Mouse (Mus musculus) spleen, adult 2 months (tissue): ENCODE measurements around the gene Rbm45. TPM values are rescaled to one million over a fixed set of nuclear protein-coding genes. Genes with fewer than 3 reads are reported as not detected.
A peak's percentile ranks its signal among the peaks of the same experiment; 100 is the strongest.

Experiments used
- DNase-seq, 2 experiments: peaks; one replicate each; pipeline versions ENCODE4 v3.0.0 to v3.0.0-alpha.2; 2012 to 2021; ENCODE audit warnings: low spot score in 2 of 2, low read depth in 1 of 2
- H3K27ac ChIP-seq: fragments of 200-500 bp; 2 replicates; pipeline ENCODE4 v1.5.1; 2012; ENCODE audit warnings: low read length, inconsistent platforms; ENCODE audit not compliant: insufficient read depth
- H3K27me3 ChIP-seq: fragments of 200-500 bp; 2 replicates; pipeline ENCODE4 v1.6.1; 2012; ENCODE audit warnings: mild to moderate bottlenecking, moderate library complexity, low read length, inconsistent platforms; ENCODE audit not compliant: control insufficient read depth, insufficient read depth
- H3K36me3 ChIP-seq: fragments of 200-500 bp; 2 replicates; pipeline ENCODE4 v1.6.1; 2012; ENCODE audit warnings: mild to moderate bottlenecking, low read length, inconsistent platforms; ENCODE audit not compliant: control insufficient read depth, insufficient read depth
- H3K4me1 ChIP-seq: fragments of 200-500 bp; 2 replicates; pipeline ENCODE4 v1.6.1; 2011; ENCODE audit warnings: inconsistent platforms; ENCODE audit not compliant: control insufficient read depth, insufficient read depth, insufficient read length
- H3K4me3 ChIP-seq: fragments of 200-500 bp; 2 replicates; pipeline ENCODE4 v1.5.1; 2011; ENCODE audit warnings: mild to moderate bottlenecking, inconsistent platforms; ENCODE audit not compliant: insufficient read depth, insufficient read length; ENCODE audit errors: extremely low read depth
- CTCF ChIP-seq: fragments of 200-500 bp; IDR thresholded peaks from 2 replicates; pipeline ENCODE4 v1.5.1; 2011; ENCODE audit warnings: mild to moderate bottlenecking, inconsistent platforms; ENCODE audit not compliant: insufficient read depth, insufficient read length, insufficient replicate concordance; ENCODE audit errors: extremely low read depth
- POLR2A ChIP-seq: fragments of 200-500 bp; IDR thresholded peaks from 2 replicates; pipeline ENCODE4 v1.6.1; 2011; ENCODE audit warnings: low read depth, low read length, inconsistent platforms
- WGBS: fragments of 180-500 bp; shearing (Covaris S2); methylation state at CpG from one replicate; pipeline ENCODE4 v1.1.7; 2018; 5-methylcytosine and 5-hydroxymethylcytosine counted together
- polyA plus RNA-seq: library from polyadenylated mRNA; depleted of rRNA; stranded (reverse); fragments of >200 nt; gene quantifications from 2 replicates; pipeline ENCODE4 v1.2.3, GENCODE M21; 2012; rRNA removed

Rbm45 gene
- polyA plus RNA-seq: 8.4 and 12.2 TPM in 2 replicates

GRCm38 (mm10) chr2:76369821-76370655 is at the start of gene Rbm45:
TSS of gene Rbm45 (plus strand) at chr2:76369984.
- TF ChIP-seq CTCF (peak; percentile 89), POLR2A (0 out of 2 replicates have a peak, but pooled peaks have one; percentile 15)
- under 1% methylated on average over 61 of the region's 61 CpGs for WGBS
- Histone ChIP-seq H3K27me3 (no peaks in the 10 kb centered on the region), H3K4me3 (peak within 1 kb of the TSS; percentile 84), H3K36me3 (peaks cover 14% of the 10 kb centered on the region; the same call in 1 of the 2 replicates), H3K4me1 (peaks cover 5% of the 10 kb centered on the region; the same call in 1 of the 2 replicates), H3K27ac (peak within 1 kb of the TSS; percentile 53)
- DNase-seq: peak; percentile 73 to 86

GRCm38 (mm10) chr2:76320336-76320735 is 49.4 kb upstream of the Rbm45 start:
- DNase-seq: no peak
- 83% methylated on average over 6 of the region's 6 CpGs for WGBS
- H3K27ac ChIP-seq: no peak overlapping the region

GRCm38 (mm10) chr2:76323185-76323875 is 46.5 kb upstream of the Rbm45 start:
- Histone ChIP-seq H3K4me1 (no peaks in the 10 kb centered on the region), H3K27ac (no peak overlapping the region), H3K4me3 (no peak overlapping the region), H3K36me3 (no peaks in the 10 kb centered on the region), H3K27me3 (no peaks in the 10 kb centered on the region; the same call in 1 of the 2 replicates)
- DNase-seq: no peak
- WGBS: 86% methylated on average over 21 of the region's 21 CpGs
- no peak for TF ChIP-seq CTCF
- TF ChIP-seq POLR2A: no peak

More at GRCm38 (mm10) chr2:76320336-76320735, 49.4 kb upstream of the Rbm45 start:
- Histone ChIP-seq H3K36me3 (no peaks in the 10 kb centered on the region), H3K4me1 (no peaks in the 10 kb centered on the region), H3K4me3 (no peak overlapping the region), H3K27me3 (no peaks in the 10 kb centered on the region; the same call in 1 of the 2 replicates)
- TF ChIP-seq CTCF (no peak), POLR2A (no peak)

- no peak for TF ChIP-seq POLR2A
- no peak for TF ChIP-seq CTCF
- no peak for DNase-seq
- Histone ChIP-seq H3K4me3 (no peak overlapping the region), H3K4me1 (no peaks in the 10 kb centered on the region), H3K36me3 (no peaks in the 10 kb centered on the region), H3K27ac (no peak overlapping the region), H3K27me3 (no peaks in the 10 kb centered on the region; the same call in 1 of the 2 replicates)
- 92% methylated on average over 5 of the region's 5 CpGs for WGBS
Measured at GRCm38 (mm10) chr2:76324463-76324862, 45.3 kb upstream of the Rbm45 start.

- no peaks in the 10 kb centered on the region for H3K4me1 ChIP-seq
- H3K27me3 ChIP-seq: no peaks in the 10 kb centered on the region; the same call in 1 of the 2 replicates
- WGBS: 81% methylated on average over 3 of the region's 3 CpGs
- no peak overlapping the region for H3K4me3 ChIP-seq
- H3K27ac ChIP-seq: no peak overlapping the region
- no peaks in the 10 kb centered on the region for H3K36me3 ChIP-seq
- no peak for DNase-seq
- TF ChIP-seq POLR2A: no peak
Measured at GRCm38 (mm10) chr2:76326161-76326560, 43.6 kb upstream of the Rbm45 start.

- Histone ChIP-seq H3K4me1 (no peaks in the 10 kb centered on the region), H3K27me3 (no peaks in the 10 kb centered on the region), H3K4me3 (no peak overlapping the region), H3K27ac (no peak overlapping the region), H3K36me3 (no peaks in the 10 kb centered on the region)
- TF ChIP-seq CTCF (no peak), POLR2A (no peak)
- WGBS: 89% methylated on average over 5 of the region's 5 CpGs
- no peak for DNase-seq
Measured at GRCm38 (mm10) chr2:76330081-76330480, 39.7 kb upstream of the Rbm45 start.
